Mouse (Mus musculus) erythroblast, embryonic 14.5 days (primary cell): Measurements from ENCODE around the gene Cbs. TPM values are rescaled to one million over a fixed set of nuclear protein-coding genes. Genes with fewer than 3 reads are reported as not detected.
A peak's percentile ranks its signal among the peaks of the same experiment; 100 is the strongest.

Experiments
- H3K27me3 ChIP-seq: 2 replicates; pipeline ENCODE4 v1.6.1; 2012; ENCODE audit warnings: inconsistent platforms; ENCODE audit not compliant: control insufficient read depth
- H3K36me3 ChIP-seq: 2 replicates; pipeline ENCODE4 v1.6.1; 2012; ENCODE audit warnings: mild to moderate bottlenecking, inconsistent platforms; ENCODE audit not compliant: control insufficient read depth
- H3K4me1 ChIP-seq: 2 replicates; pipeline ENCODE4 v1.6.1; 2012; ENCODE audit warnings: inconsistent platforms; ENCODE audit not compliant: control insufficient read depth
- H3K4me3 ChIP-seq: replicated peaks from 2 replicates; pipeline ENCODE3; 2012; ENCODE audit warnings: moderate library complexity, mild to moderate bottlenecking, inconsistent platforms
- H3K9me3 ChIP-seq: 2 replicates; pipeline ENCODE4 v1.6.1; 2012; ENCODE audit warnings: low read length, inconsistent platforms, mixed read lengths; ENCODE audit not compliant: control insufficient read depth
- GATA1 ChIP-seq: IDR thresholded peaks from 2 replicates; pipeline ENCODE4 v1.6.1; 2012; ENCODE audit warnings: low read length, inconsistent platforms, mixed read lengths
- TAL1 ChIP-seq: IDR thresholded peaks from 3 replicates; pipeline ENCODE4 v1.6.1; 2012; ENCODE audit warnings: low read length, inconsistent platforms, mixed read lengths
- polyA plus RNA-seq: library from polyadenylated mRNA; stranded (reverse); fragments of >175 nt; gene quantifications from 2 replicates; pipeline ENCODE4 v1.2.3, GENCODE M21; 2012

Cbs gene
- polyA plus RNA-seq, 1 experiment: 0.01 TPM

DNA sequence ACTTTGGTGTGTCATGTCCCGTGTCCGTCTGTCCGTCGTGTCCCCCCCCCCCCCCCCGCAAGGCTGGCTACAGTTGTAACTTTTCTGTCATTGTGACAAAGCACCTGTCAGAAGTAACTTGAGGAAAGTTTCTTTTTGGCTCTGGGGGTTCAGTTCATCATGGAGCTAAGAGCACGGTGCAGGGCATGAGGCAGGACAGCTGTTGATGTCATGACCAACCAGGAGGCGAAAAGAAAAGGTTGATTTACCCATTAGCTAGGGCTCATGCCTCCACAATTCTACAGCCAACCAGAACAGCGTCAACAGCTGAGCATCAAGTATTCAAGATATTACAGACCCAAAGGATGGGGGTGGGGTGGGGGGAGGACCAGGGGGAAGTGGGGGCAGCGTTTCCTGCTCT lies 31.3 kb upstream of the Cbs start:
- Histone ChIP-seq H3K4me1 (peaks cover 2% of the 10 kb centered on the region), H3K4me3 (no peak overlapping the region), H3K9me3 (no peaks in the 10 kb centered on the region), H3K27me3 (peaks cover 8% of the 10 kb centered on the region), H3K36me3 (no peaks in the 10 kb centered on the region)
- TF ChIP-seq GATA1: no peak
- TF ChIP-seq TAL1: no peak

DNA sequence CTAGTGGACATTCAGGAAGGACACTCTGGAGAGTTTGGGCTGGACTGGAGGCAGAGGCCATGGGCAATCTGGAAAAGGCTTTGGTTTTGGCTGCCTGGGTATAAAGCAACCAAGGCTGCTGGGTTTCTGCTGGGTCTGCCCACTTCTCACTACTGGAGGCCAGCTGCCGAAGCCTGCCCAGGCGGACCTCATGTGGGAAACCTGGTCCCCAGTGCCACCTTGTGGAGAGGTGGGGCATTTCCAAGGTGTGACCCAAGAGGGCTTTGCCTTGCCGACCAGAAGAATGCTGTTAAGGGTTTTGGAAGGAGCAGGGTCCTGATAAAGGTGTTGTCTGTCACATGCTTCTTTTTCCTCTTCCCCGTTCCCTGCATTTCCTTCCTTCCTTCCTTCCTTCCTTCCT lies 27.7 kb upstream of the Cbs start:
- H3K4me1 ChIP-seq: peaks cover 11% of the 10 kb centered on the region
- TF ChIP-seq TAL1: no peak
- TF ChIP-seq GATA1: no peak

DNA sequence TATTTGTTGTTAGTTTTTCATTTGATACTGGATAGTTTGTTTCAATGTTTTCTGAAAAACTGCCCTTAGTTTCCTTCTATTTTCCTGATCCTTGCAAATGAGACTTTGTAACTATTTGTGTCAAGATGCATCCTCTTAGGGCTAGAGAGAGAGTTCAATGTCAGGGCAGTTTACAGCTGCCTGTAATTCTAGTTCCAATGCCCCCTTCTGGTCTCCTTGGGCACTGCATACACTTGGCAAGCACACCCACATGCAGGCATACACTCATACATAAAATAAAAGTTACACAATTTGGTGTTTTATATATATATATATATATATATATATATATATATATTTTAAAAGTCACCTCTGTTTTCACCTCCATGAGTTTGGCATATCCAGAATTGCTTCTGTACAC lies 25.8 kb upstream of the Cbs start:
- no peak for TF ChIP-seq TAL1
- TF ChIP-seq GATA1: no peak

More for the DNA sequence above, 27.7 kb upstream of the Cbs start:
- H3K4me3 ChIP-seq: no peak overlapping the region
- H3K36me3 ChIP-seq: no peaks in the 10 kb centered on the region
- H3K9me3 ChIP-seq: peaks cover 2% of the 10 kb centered on the region; the same call in 1 of the 2 replicates
- peaks cover 9% of the 10 kb centered on the region for H3K27me3 ChIP-seq

DNA sequence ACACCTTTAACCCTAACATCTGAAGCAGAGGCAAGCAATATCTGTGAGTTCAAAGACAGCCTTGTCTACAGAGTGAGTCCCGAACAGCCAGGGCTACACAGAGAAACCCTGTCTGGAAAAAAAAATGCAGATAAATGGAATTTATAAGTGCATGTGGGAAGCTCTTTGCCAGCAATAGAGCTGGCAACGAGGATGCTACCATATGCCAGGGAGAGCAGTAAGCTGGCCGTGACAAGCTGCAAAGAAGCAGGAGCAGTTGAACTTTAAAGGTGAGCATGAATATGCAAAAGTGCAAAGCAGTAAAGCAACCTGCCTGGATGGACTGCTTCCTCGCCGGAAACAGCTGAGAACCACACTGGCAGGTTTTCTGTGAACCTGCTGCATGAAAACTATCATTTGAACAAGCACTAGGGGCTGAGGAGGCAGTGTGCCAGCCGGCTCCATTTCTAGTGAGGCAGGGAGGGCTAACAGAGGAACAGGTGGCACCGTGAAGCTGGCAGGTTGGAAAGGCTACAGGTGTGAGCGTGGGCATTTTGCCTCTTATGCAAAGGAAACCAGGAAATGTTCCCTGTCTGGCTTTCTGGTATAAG lies 23.7 kb upstream of the Cbs start:
- H3K4me3 ChIP-seq: no peak overlapping the region
- TF ChIP-seq TAL1 (no peak), GATA1 (no peak)
- H3K27me3 ChIP-seq: peaks cover 4% of the 10 kb centered on the region; the same call in 1 of the 2 replicates
- peaks cover 40% of the 10 kb centered on the region for H3K4me1 ChIP-seq
- peaks cover 2% of the 10 kb centered on the region; the same call in 1 of the 2 replicates for H3K9me3 ChIP-seq
- peaks cover 17% of the 10 kb centered on the region for H3K36me3 ChIP-seq

More for the DNA sequence above, 25.8 kb upstream of the Cbs start:
- Histone ChIP-seq H3K27me3 (peaks cover 9% of the 10 kb centered on the region), H3K36me3 (no peaks in the 10 kb centered on the region), H3K9me3 (peaks cover 2% of the 10 kb centered on the region; the same call in 1 of the 2 replicates), H3K4me1 (peaks cover 22% of the 10 kb centered on the region), H3K4me3 (no peak overlapping the region)

DNA sequence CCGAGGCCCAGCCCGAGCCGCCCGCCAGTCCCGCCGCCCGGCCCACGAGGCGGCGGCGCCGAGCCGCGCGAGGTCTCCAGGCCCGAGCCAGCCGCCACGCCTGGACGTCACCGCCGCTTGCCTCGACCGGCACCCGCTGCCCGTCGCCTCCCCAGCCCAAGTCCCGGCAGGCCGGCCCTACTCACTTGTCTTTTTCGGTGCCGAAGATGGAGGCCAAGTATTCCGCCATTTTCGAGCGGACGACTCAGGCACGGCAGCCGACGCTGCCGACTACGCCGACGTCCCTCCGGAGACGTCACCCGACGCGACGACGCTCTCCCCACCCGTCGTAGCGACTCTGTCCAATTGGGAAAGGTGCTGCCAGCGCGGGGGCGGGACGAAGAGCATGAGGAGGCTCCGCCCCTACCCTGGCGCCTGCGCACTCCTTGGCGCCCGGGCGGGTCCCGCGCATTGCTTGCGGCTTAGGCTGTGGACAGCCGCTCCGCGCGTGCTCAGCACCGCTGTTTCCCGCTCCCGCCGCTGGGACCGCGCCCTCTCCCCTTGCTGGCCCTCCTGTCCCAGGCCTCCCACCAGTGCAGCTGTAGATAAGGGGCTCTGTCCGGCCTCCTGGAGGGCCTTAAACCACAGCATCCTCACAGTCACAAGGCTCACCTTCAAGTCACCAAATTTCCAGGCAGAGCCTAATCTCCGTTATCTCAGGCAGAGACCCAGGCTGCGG lies 21.6 kb upstream of the Cbs start, which contains the start of gene U2af1:
U2af1 (minus strand) TSS at position 425 of the 718 bp plus-strand sequence.
- TF ChIP-seq TAL1 (no peak), GATA1 (peak; percentile 62)
- H3K4me1 ChIP-seq: peaks cover 46% of the 10 kb centered on the region
- H3K9me3 ChIP-seq: peaks cover 2% of the 10 kb centered on the region; the same call in 1 of the 2 replicates
- peak within 1 kb of the TSS; percentile 88 for H3K4me3 ChIP-seq
- H3K27me3 ChIP-seq: peaks cover 4% of the 10 kb centered on the region; the same call in 1 of the 2 replicates
- peaks cover 38% of the 10 kb centered on the region for H3K36me3 ChIP-seq

DNA sequence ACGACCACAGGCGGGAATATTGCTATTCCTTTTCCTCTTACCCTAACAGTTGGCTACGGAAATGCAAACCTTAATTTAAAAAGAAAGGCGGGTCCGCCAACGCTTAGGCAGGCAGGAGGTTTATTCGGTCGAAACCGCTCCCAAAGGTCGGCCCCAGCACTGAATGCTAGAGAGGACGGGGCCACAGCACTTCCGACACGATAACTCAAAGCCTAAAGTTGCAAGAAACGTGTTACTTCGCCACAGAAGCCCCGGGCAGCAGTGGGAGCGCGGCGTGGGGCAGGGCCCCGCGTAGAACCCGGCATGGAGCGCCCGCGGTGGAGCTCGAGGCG lies 21.1 kb upstream of the Cbs start:
- peaks cover 43% of the 10 kb centered on the region for H3K36me3 ChIP-seq
- H3K27me3 ChIP-seq: peaks cover 4% of the 10 kb centered on the region; the same call in 1 of the 2 replicates
- H3K4me1 ChIP-seq: peaks cover 51% of the 10 kb centered on the region
- peaks cover 2% of the 10 kb centered on the region; the same call in 1 of the 2 replicates for H3K9me3 ChIP-seq
- H3K4me3 ChIP-seq: peak overlapping the region; percentile 88
- TF ChIP-seq TAL1: no peak
- no peak for TF ChIP-seq GATA1

DNA sequence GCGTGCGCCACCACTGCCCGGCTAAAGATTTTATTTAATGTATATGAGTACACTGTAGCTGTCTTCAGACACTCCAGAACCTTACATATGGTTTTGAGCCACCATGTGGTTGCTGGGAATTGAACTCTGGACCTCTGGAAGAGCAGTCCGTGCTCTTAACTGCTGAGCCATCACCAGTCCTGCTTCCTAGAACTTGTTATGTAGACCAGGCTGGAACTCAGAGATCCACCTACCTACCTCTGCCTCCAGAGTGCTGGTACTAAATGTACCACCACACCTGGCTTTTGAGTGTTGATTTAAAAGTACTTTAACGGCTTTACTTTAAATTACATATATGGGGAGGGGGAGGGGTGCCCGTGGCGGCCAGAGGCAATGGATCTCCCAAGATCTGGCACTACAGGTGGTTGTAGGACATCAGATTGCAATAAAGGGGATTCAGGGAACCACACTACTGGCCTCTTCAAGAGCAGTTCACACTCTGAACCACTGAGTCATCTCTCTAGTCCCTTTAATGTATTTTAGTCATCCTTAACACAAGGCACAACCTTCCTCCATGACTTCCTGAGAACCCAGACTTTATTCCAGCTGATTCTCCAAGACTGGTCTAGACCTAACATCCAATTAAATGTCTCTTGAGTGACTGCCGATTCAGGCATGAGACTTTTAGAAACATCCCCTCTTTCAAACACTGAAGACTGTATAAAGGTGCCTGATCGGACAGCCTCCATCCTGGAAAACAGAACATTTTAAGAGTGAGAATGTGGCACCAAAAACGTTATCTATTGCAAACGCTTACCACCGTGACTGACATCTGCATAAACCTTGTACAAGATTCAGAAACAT lies 20.3 kb upstream of the Cbs start:
- TF ChIP-seq GATA1 (no peak), TAL1 (no peak)
- H3K4me3 ChIP-seq: peak overlapping the region; percentile 88
- H3K9me3 ChIP-seq: no peaks in the 10 kb centered on the region
- H3K27me3 ChIP-seq: peaks cover 4% of the 10 kb centered on the region; the same call in 1 of the 2 replicates
- peaks cover 51% of the 10 kb centered on the region for H3K36me3 ChIP-seq
- H3K4me1 ChIP-seq: peaks cover 51% of the 10 kb centered on the region

DNA sequence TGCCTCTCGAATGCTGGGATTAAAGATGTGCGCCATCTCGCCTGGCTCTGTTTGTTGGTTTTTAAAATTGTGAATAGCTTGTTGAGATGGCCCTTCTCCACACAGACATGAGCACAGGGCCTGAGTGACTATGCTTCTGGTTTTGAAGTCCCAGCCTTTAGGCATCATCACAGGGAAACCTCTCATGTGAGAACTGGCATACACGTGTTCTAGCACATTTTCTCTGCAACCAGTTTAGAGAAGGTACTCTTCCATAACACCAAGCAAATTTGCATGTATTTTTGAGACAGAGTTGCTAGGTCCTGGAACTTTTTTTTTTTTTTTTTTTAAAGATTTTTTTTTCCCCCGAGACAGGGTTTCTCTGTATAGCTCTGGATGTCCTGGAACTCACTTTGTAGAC lies 19.6 kb upstream of the Cbs start:
- H3K4me1 ChIP-seq: peaks cover 51% of the 10 kb centered on the region
- TF ChIP-seq TAL1 (no peak), GATA1 (no peak)
- peaks cover 57% of the 10 kb centered on the region for H3K36me3 ChIP-seq
- H3K4me3 ChIP-seq: peak overlapping the region; percentile 23
- H3K9me3 ChIP-seq: no peaks in the 10 kb centered on the region
- H3K27me3 ChIP-seq: peaks cover 3% of the 10 kb centered on the region; the same call in 1 of the 2 replicates
